Mouse (Mus musculus) kidney, embryonic 15.5 days (tissue): Measurements from ENCODE around the gene Rgs16. TPM values are rescaled to one million over a fixed set of nuclear protein-coding genes. Genes with fewer than 3 reads are reported as not detected.
A peak's percentile ranks its signal among the peaks of the same experiment; 100 is the strongest.

Experiments used
- ATAC-seq: fragments of 200-750 bp; cut with Nextera tagmentation; replicated peaks from 2 replicates; pipeline ENCODE4 v1.8.0; 2017; ENCODE audit warnings: moderate TSS enrichment; ENCODE audit not compliant: low FRiP score
- H3K27ac ChIP-seq: fragments of 300-500 bp; sonication (generic); 2 replicates; pipeline ENCODE4 v1.5.1; 2015; ENCODE audit warnings: mild to moderate bottlenecking, inconsistent platforms
- H3K27me3 ChIP-seq: fragments of 300-500 bp; sonication (generic); 2 replicates; pipeline ENCODE4 v1.6.1; 2015; ENCODE audit warnings: inconsistent platforms
- H3K36me3 ChIP-seq: fragments of 300-500 bp; sonication (generic); 2 replicates; pipeline ENCODE4 v1.6.1; 2015; ENCODE audit warnings: inconsistent platforms
- H3K4me1 ChIP-seq: fragments of 300-500 bp; sonication (generic); 2 replicates; pipeline ENCODE4 v1.6.1; 2015; ENCODE audit warnings: inconsistent platforms
- H3K4me2 ChIP-seq: fragments of 300-500 bp; sonication (generic); 2 replicates; pipeline ENCODE4 v1.6.1; 2015; ENCODE audit warnings: moderate library complexity, mild to moderate bottlenecking, inconsistent platforms
- H3K4me3 ChIP-seq: fragments of 300-500 bp; sonication (generic); replicated peaks from 2 replicates; pipeline ENCODE4 v1.5.1; 2015; ENCODE audit warnings: mild to moderate bottlenecking, inconsistent platforms
- H3K9ac ChIP-seq: fragments of 300-500 bp; sonication (generic); 2 replicates; pipeline ENCODE4 v1.6.1; 2015; ENCODE audit warnings: mild to moderate bottlenecking, inconsistent platforms
- H3K9me3 ChIP-seq: fragments of 300-500 bp; sonication (generic); replicated peaks from 2 replicates; pipeline ENCODE4 v1.6.1; 2016; ENCODE audit warnings: inconsistent platforms
- WGBS: fragments of 180-500 bp; shearing (Covaris S2); methylation state at CpG from one replicate; pipeline ENCODE4 v1.1.7; 2015; ENCODE audit warnings: mixed read lengths; 5-methylcytosine and 5-hydroxymethylcytosine counted together
- polyA plus RNA-seq: library from polyadenylated mRNA; unstranded; fragments of >200 nt; fragmentation: Nextera tagmentation; extraction: Ambion mirVana; gene quantifications from 2 replicates; pipeline ENCODE4 v1.2.1, GENCODE M21; 2015

Gene Rgs16
- polyA plus RNA-seq, 1 experiment from 2014 or later = 4.9 TPM

DNA sequence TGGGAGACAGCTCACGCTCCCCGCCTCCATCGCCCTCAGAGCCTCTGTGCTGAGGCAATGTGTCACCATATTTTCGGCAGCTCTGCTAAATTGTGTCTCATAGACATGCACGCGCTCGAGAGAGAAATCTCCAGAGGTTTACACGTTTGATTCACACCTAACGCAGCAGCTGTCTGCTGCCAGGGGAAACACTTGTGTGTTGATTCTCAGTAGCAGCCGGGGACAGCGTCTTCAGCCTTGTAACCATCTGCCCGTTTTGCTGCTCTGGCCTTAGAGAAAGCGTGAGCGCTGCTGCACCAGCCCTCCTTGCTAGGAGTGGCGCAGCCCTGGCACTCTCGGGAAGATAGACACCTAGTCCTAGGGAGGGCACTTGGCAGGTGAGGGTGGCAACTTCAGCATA lies 13.5 kb upstream of the Rgs16 start:
- Histone ChIP-seq H3K9me3 (no peaks in the 10 kb centered on the region), H3K4me3 (no peak overlapping the region), H3K36me3 (no peaks in the 10 kb centered on the region), H3K27ac (no peak overlapping the region), H3K9ac (no peak overlapping the region), H3K4me2 (no peak overlapping the region), H3K27me3 (no peaks in the 10 kb centered on the region), H3K4me1 (0 out of 2 replicates have a peak, but pooled peaks cover 3% of the 10 kb centered on the region)
- ATAC-seq = no peak
- 83% methylated on average over 16 of the region's 16 CpGs for WGBS

DNA sequence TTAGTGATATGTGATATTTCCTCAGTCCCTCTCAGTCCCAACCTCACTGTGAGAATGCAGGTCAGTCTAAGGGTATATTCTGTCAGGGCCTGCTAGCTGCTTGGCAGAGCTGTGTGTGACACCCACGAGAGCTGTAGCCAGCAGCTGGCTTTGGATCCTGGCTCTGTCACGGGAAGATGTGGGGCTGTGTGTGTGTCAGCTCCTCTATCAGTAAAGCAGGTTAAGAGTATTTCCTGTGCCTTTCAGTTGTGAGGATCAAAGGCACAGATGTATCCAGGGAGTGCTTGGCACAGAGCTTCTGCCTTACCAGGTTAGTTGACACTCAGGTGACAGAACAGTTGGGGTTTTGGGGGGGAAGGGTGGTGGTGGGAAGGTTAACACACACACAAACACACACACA lies 10.3 kb upstream of the Rgs16 start:
- Histone ChIP-seq H3K27ac (no peak overlapping the region), H3K4me1 (peaks cover 6% of the 10 kb centered on the region), H3K9ac (no peak overlapping the region), H3K4me3 (no peak overlapping the region), H3K4me2 (no peak overlapping the region), H3K9me3 (no peaks in the 10 kb centered on the region), H3K27me3 (no peaks in the 10 kb centered on the region), H3K36me3 (no peaks in the 10 kb centered on the region)
- 39% methylated on average over 2 of the region's 2 CpGs for WGBS
- ATAC-seq = no peak

DNA sequence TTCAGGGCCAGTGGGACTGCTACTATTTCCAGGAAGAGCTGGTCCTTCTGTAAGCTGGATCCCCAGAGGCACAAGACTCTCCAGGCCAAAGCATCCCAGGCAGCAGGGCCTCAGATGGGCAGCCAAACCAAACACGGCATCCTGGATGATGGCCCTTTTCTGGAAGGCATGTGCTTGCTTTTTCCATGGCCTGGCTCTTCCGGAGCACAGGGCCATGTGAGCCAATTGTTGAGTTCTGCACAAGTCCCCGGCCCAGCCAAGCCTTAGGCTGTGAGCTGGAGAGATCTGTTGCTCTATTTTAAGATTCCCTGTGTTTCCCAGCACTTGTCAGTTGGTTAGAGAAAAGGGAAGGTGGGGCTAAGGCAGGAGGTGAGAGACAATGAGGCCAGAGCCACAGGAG lies 9.5 kb upstream of the Rgs16 start:
- Histone ChIP-seq H3K4me1 (peaks cover 6% of the 10 kb centered on the region), H3K27me3 (peaks cover 4% of the 10 kb centered on the region; the same call in 1 of the 2 replicates), H3K4me3 (no peak overlapping the region), H3K27ac (0 out of 2 replicates have a peak overlapping the region, but pooled peaks have one; percentile 11), H3K36me3 (no peaks in the 10 kb centered on the region), H3K9ac (no peak overlapping the region), H3K9me3 (no peaks in the 10 kb centered on the region), H3K4me2 (no peak overlapping the region)
- 56% methylated on average over 3 of the region's 3 CpGs for WGBS
- ATAC-seq = 0 out of 2 replicates have a peak, but pooled peaks have one; percentile 29

DNA sequence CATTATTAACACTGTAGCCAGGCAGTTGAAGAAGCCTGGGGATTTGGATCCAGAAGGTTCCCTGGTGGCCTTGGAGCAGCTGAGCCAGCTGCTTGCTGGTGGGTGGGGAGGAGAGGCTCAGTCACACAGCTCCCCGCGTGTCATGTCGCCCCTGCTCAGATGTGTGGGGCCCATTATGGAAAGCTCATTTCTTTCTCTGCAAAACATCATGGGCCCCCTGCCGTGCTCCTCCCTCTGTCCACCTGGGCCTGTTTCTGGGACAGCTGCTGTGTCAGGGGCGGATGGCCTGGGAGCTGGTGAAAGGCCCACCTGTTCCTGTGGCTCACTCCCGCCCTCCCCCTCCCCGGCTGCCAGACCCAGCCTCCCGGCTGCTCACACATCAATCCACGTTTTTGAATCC lies 7.0 kb upstream of the Rgs16 start:
- no peak overlapping the region for H3K4me3 ChIP-seq
- H3K27ac ChIP-seq = no peak overlapping the region
- no peak overlapping the region for H3K9ac ChIP-seq
- H3K9me3 ChIP-seq = no peaks in the 10 kb centered on the region
- no peak overlapping the region for H3K4me2 ChIP-seq
- 60% methylated on average over 9 of the region's 9 CpGs for WGBS
- H3K27me3 ChIP-seq = peaks cover 21% of the 10 kb centered on the region
- ATAC-seq = no peak
- no peaks in the 10 kb centered on the region for H3K36me3 ChIP-seq
- H3K4me1 ChIP-seq = peaks cover 6% of the 10 kb centered on the region

DNA sequence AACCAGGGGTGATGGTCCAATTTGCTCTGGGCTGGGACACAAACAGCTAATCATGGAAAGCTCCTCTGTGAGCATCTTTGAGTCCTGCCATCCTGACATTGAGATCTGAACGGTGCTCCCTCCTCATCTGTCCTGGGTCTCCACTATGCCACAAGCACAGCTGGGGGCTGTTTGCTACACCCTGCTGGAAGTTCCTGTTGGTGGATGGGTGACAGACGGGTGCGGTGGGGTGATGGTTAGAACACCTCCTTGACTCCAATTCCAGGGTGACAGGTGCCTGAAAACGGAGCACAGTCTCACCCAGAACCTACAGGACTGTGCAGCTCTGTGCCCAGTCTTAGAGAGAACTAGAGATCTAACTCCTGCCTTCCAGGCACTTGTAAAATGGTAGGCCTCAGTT lies 5.3 kb upstream of the Rgs16 start:
- no peak overlapping the region for H3K4me2 ChIP-seq
- H3K9ac ChIP-seq = no peak overlapping the region
- H3K27ac ChIP-seq = no peak overlapping the region
- no peaks in the 10 kb centered on the region for H3K36me3 ChIP-seq
- WGBS = 83% methylated on average over 4 of the region's 4 CpGs
- no peaks in the 10 kb centered on the region for H3K9me3 ChIP-seq
- H3K27me3 ChIP-seq = peaks cover 35% of the 10 kb centered on the region
- no peak for ATAC-seq
- no peak overlapping the region for H3K4me3 ChIP-seq
- peaks cover 12% of the 10 kb centered on the region for H3K4me1 ChIP-seq

DNA sequence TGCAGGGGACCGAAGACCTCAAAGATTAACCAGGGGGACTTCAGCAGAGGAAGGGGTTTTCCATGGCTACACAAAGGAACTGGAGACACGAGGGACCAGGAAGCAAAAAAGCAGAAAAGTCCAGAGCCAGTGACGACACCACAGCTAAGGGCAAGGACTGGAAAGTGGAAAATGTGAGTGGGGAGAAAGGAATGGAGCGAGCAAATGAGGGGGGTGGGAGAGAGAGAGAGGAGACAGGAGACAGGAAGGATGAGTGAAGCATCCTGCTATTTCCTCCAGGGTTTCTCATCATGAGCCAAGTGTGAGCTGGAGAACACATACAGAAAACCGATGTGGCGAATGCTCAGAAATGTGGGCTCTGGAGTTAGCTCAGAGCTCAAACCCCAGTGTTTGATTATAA lies 4.1 kb upstream of the Rgs16 start:
- no peaks in the 10 kb centered on the region for H3K36me3 ChIP-seq
- no peak overlapping the region for H3K4me2 ChIP-seq
- no peaks in the 10 kb centered on the region for H3K9me3 ChIP-seq
- H3K27ac ChIP-seq = no peak overlapping the region
- ATAC-seq = no peak
- 71% methylated on average over 6 of the region's 6 CpGs for WGBS
- peaks cover 23% of the 10 kb centered on the region for H3K4me1 ChIP-seq
- H3K4me3 ChIP-seq = no peak overlapping the region
- H3K9ac ChIP-seq = no peak overlapping the region
- H3K27me3 ChIP-seq = peaks cover 45% of the 10 kb centered on the region

DNA sequence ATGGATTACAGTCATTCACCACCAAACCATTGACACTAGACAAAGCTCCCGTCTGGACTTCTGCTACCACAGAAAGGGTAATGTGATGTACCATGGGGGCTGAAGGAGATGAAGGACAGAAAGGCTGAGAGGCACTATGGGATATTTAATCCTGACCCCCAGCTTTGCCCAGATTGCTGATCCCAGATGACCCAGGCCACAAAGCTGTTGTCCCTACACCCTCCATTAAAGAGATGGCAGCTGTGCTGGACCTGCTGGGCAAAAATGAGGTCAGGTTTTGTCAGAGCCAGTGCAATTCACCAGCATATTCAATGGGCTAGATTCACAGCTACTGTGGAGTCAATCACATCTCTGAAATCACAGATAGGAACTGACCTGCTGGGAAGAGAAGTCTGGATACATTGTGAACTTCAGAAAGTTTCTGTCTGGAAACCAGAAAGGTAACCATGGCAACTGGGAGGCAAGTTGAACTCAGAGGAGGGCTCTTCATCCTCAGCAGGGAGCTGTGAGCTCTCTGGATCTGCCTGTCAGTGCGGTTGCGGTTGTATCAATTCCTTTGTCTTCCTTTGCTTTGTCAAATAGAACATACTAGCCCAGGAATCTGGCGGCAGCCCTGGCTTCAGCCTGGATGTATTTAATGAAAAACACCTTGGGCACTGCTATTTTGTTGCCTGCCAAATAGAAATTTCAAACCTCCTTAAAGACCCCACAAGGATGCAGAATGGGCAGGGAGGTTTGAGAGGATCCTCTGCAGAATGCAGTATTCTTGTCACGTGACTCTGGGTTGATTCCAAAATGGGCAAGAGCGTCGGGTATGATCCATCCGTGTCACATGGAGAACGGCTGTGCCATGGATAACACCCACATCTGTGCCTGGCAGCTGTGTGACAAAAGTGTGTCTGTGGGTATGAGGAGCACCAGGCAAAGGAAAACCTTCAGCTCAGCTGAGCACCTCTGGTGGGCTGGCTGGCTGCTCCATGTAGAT lies 2.8 kb upstream of the Rgs16 start:
- H3K9me3 ChIP-seq = no peaks in the 10 kb centered on the region
- H3K4me1 ChIP-seq = peaks cover 30% of the 10 kb centered on the region
- H3K27ac ChIP-seq = no peak overlapping the region
- H3K27me3 ChIP-seq = peaks cover 55% of the 10 kb centered on the region
- WGBS = 60% methylated on average over 9 of the region's 9 CpGs
- H3K4me2 ChIP-seq = no peak overlapping the region
- no peak for ATAC-seq
- H3K4me3 ChIP-seq = no peak overlapping the region
- H3K36me3 ChIP-seq = no peaks in the 10 kb centered on the region
- no peak overlapping the region for H3K9ac ChIP-seq

DNA sequence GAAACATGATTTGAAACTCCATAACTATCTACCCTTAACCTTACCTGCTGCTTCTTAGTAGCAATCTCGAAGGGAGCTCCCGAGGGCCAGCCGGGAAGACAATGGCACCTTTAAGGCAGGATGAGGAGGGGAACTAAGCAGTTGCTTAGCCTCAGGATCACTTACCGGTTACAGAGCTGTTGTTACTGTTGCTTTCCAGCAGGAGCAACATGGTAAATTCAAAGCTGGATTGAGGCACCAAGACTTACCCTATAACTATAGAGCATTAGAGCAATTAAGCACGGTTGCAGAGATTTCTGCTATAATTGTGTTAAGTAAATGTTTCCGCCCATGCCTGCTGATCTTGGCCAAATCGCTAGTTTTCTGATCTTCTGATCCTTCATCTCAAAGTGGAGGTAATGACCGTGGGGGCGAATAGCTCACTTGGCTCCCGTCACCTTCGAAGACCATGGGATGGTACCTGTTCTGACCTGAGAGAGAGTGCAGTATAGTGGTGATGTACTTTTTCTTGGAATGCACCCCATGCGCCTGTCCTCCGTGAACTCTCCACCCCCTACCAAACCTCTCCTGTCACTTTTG lies 623 bp upstream of the Rgs16 start:
- Histone ChIP-seq H3K4me2 (peak overlapping the region; percentile 80), H3K9ac (peak overlapping the region; percentile 34; the same call in 1 of the 2 replicates), H3K36me3 (no peaks in the 10 kb centered on the region), H3K27ac (no peak overlapping the region), H3K9me3 (no peaks in the 10 kb centered on the region), H3K27me3 (peaks cover 55% of the 10 kb centered on the region), H3K4me1 (peaks cover 28% of the 10 kb centered on the region), H3K4me3 (peak overlapping the region; percentile 44)
- 0 out of 2 replicates have a peak, but pooled peaks have one; percentile 10 for ATAC-seq
- 17% methylated on average over 13 of the region's 13 CpGs for WGBS

DNA sequence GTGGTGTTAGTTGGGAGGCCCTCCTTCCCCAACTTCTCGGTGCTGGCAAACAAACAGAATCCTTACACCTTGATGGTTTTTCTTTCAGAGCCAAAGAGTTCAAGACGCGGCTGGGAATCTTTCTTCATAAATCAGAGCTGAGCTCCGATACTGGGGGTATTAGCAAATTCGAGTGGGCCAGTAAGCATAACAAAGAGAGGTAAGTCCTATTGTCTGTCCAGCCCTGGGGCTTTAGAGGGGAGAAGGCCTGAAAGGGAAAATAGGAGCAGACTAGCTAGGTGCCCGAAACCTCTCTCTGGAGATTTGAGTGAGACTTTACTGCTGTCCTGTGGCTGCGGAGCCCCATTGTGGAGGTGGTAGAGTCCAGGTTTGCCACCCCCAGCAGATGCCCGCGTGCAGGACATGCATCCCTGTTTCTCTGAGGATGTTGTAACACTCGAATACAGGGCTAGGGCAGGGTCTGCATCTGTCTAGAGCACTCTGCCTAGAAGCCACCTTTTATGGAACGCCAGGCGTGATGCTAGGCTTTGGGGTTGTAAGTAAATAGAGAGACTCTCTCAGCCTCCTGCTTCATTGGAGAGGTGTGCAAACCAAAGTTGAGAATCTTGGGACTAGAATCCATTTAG lies 739 bp downstream of the Rgs16 start:
- Histone ChIP-seq H3K4me3 (peak overlapping the region; percentile 44), H3K9ac (peak overlapping the region; percentile 34; the same call in 1 of the 2 replicates), H3K9me3 (no peaks in the 10 kb centered on the region), H3K4me2 (peak overlapping the region; percentile 80), H3K27ac (no peak overlapping the region), H3K27me3 (peaks cover 50% of the 10 kb centered on the region), H3K4me1 (peaks cover 28% of the 10 kb centered on the region), H3K36me3 (no peaks in the 10 kb centered on the region)
- no peak for ATAC-seq
- 34% methylated on average over 12 of the region's 12 CpGs for WGBS

DNA sequence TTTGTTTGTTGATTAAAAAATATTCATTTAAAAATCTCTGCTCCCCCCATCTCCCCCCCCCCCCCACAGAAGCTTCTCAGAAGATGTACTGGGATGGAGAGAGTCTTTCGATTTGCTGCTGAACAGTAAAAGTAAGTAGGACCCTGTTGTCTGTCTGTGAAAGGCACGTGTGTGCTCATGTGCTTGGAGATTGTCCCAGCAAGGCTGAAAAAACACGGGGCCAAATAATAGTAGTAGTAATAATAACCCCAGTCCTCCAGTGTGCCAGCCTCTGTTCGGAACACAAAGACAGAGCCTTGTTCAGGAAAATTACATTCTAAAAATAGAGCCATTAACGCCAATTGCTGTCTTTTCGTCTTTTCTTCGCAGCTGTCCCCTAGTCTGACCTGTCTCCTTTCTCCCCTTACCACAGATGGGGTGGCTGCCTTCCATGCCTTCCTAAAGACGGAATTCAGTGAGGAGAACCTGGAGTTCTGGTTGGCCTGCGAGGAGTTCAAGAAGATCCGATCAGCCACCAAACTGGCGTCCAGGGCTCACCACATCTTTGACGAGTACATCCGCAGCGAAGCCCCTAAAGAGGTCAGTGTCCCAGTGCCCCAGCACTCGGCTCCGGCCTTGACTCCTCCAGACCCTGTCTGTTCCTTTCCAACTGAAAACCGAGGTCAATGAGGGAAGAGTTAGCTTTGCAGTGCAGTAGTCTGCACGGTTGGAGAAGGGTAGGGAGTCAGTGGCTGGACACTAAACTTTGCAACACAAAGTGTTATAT lies 1.6 kb downstream of the Rgs16 start:
- Histone ChIP-seq H3K9ac (no peak overlapping the region), H3K4me3 (peak overlapping the region; percentile 44)
- 62% methylated on average over 18 of the region's 18 CpGs for WGBS

DNA sequence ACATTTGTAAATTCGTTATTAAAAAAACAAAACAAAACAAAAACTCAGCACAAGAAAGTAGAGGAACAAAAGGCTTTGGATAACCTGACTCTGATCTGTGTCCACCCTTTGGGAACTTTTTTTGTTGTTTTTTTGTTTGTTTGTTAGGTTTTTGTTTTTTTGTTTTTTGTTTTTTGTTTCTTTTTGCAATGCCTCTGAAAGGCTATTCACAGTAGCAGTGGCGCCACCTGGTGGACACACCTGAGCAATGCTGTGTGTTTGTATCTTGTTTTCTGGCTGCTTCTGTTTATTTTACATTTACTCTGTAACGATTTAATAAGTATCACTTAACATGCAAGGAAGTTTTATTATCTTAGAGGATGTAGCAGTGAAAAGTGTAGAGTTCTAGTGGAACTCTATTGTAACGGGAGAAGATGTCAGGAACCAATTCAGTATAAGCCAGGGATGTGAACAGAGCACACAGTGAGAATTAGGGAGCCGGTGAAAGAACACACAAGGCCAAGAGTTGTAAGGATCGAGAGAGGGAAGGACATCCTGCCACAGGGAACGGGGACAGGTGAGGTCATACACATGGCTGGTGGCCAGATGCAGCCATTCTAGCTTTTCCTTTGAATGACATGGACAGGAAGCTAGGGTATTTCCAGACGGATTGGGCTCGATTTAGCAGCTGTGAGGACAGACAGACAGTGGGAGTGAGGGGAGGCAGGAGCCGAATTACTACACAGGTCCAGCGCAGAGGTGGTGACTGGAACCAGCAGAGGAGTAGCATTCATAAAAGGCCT lies 2.4 kb downstream of the Rgs16 start:
- Histone ChIP-seq H3K4me3 (no peak overlapping the region), H3K27me3 (peaks cover 40% of the 10 kb centered on the region), H3K36me3 (no peaks in the 10 kb centered on the region), H3K27ac (no peak overlapping the region), H3K9ac (no peak overlapping the region), H3K9me3 (no peaks in the 10 kb centered on the region), H3K4me1 (peaks cover 31% of the 10 kb centered on the region), H3K4me2 (no peak overlapping the region; the same call in 1 of the 2 replicates)
- no peak for ATAC-seq
- WGBS = 43% methylated on average over 11 of the region's 11 CpGs

More for the DNA sequence above, 1.6 kb downstream of the Rgs16 start:
- Histone ChIP-seq H3K4me2 (peak overlapping the region; percentile 80), H3K36me3 (no peaks in the 10 kb centered on the region), H3K27me3 (peaks cover 48% of the 10 kb centered on the region), H3K27ac (no peak overlapping the region), H3K4me1 (peaks cover 28% of the 10 kb centered on the region), H3K9me3 (no peaks in the 10 kb centered on the region)
- no peak for ATAC-seq
